Mouse (Mus musculus) megakaryocyte-erythroid progenitor cell, adult 5-6 weeks (primary cell): ENCODE results near the gene Rhbdd2. TPM values are rescaled to one million over a fixed set of nuclear protein-coding genes. Genes with fewer than 3 reads are reported as not detected.

Experiments
- ATAC-seq: replicated peaks from 2 replicates; pipeline ENCODE4 v1.8.0; 2016; ENCODE audit warnings: mild to moderate bottlenecking, inconsistent platforms; ENCODE audit not compliant: severe bottlenecking, poor library complexity, low FRiP score, low TSS enrichment
- total RNA-seq, 2 experiments: library from RNA; stranded (forward) in 1 of 2; stranded (reverse) in 1 of 2; fragments of 200-1000, 215-1000 nt in 1 of 2; fragments of >200 nt in 1 of 2; fragmentation: Nextera tagmentation in 1 of 2; gene quantifications; 2 replicates each; pipeline ENCODE4 v1.2.3; 2014 to 2017

Rhbdd2 gene
- total RNA-seq, 2 experiments from 2014 or later = 9.5 to 25.2 TPM

- ATAC-seq = peak; percentile 82
Measured at GRCm38 (mm10) chr5:135642686-135643551, 10.5 kb downstream of the Rhbdd2 start.

- no peak for ATAC-seq
Measured at GRCm38 (mm10) chr5:135643552-135643842, 11.1 kb downstream of the Rhbdd2 start.

DNA sequence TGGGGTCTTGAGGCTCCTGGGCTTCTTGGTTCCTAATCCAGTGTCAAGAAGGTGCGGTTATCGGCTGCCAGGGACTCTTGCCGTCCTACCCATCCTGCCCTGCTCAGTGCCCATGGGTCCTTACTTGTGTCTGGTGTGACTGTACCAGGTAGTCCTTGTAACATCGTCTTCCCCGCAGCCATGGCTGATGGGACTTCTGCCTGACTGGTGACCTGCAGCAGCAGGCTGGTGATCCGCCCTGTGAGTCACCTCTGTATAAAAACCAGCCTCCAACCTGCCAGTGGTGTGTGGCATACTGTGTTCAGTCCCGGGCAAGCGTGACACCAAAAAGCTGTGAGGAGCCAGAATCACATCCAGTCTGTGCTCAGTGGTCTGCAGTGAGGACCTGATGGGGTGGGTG, 11.5 kb downstream of the Rhbdd2 start:
- ATAC-seq = no peak

GRCm38 (mm10) chr5:135645330-135645729, 12.9 kb downstream of the Rhbdd2 start:
- no peak for ATAC-seq

GRCm38 (mm10) chr5:135646038-135646437, 13.6 kb downstream of the Rhbdd2 start:
- no peak for ATAC-seq

- ATAC-seq = no peak; the same call in 1 of the 2 replicates
Measured at GRCm38 (mm10) chr5:135648461-135649308, 16.3 kb downstream of the Rhbdd2 start.

- ATAC-seq = no peak
Measured at GRCm38 (mm10) chr5:135649309-135649633, 16.9 kb downstream of the Rhbdd2 start.

DNA sequence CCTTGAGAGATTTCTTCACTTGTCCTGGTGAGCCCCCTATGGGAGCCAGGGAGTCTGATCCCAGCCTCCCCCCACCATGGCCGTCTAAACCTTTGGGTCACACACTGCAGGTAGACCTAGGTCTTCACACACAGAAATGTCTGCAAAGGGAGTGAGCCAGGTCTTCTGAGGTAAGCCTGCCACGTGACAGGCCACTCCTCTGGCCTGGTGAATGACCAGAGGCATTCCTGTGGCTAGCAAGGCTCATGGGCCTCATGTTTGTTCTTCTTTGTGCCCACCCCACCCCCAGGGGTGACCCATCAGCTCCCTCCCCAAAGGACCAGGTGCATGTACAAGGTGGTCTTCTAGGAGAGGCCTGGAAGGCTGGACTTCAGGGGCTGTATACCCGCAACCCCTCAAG, 19.1 kb downstream of the Rhbdd2 start:
- no peak for ATAC-seq

DNA sequence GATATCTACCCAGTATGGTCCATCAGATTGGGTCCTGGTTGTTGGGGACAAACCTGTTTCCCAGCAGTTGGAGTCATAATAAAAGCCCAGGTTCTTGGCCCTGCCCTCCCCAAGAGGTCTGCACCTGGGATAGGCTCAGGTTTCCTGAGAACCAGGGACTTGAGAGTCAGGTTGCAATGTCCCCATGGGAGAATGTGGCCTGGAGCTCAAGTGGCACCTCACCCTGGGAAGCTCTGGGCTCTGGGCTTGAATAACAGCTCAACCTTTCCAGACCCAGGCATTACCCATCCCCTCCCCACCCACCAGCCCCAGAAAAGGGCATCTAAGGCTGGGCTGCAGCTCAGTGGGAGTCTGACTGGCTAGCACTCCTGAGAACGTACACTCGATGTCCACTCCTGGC, 20.8 kb downstream of the Rhbdd2 start:
- ATAC-seq = no peak

DNA sequence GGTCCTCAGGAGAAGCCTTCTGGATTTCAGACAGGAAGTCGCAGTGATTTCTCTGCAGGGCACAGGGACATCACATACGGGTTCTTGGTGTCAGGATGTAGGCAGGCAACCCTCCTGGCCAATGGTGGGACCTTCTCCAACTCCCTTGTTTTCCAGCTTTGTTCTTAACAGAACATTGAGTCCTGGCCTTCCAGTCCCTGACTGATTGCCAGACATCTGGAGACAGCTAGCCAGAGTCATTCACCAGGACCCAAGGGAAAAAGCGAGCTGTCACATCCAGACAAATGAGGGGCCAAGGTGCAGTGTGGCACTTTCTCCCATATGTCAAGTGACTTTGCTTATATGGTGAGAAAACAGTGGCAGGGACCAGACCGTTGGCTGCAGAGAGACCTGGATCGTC, 23.6 kb downstream of the Rhbdd2 start:
- ATAC-seq = no peak

DNA sequence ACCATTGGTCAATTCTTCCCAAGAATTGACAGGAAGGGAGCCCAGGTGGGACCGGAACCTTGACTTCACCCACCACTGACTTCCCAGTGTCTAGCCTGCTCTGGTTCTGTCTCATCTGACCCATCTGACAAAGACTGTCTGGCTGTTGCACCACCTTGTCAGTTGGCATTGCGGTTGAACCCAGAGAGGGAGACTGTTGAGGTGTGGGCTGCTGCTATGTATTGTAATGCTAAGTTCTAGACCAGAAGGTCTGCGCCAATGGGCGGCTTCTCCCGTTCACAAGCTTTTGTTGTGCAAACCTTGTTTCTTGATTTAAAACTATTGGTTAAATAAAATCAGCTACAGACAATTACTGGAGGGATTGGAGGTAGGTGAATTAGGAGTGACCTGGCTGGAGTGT, 24.7 kb downstream of the Rhbdd2 start:
- no peak for ATAC-seq

GRCm38 (mm10) chr5:135657703-135658373, 25.4 kb downstream of the Rhbdd2 start:
- ATAC-seq = peak; percentile 85

DNA sequence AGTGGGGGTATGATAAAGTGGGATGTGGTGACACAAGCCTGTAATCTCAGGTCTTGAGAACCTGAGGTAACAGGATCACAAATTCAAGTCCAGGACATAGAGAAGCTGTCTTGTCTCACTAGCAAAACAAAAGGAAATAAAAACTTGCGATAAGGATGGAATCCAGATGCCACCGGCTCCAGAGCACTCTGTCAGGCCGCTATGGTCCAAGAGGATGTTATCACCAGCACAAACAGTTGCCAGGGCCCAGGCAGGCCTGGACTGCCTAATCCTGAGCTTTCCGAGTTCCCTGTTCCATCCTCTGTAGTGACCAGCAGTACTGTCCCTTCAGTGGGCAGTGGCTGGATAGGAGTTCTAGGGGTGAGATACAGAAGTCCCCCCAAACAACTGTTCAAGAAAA, 27.5 kb downstream of the Rhbdd2 start:
- no peak for ATAC-seq

DNA sequence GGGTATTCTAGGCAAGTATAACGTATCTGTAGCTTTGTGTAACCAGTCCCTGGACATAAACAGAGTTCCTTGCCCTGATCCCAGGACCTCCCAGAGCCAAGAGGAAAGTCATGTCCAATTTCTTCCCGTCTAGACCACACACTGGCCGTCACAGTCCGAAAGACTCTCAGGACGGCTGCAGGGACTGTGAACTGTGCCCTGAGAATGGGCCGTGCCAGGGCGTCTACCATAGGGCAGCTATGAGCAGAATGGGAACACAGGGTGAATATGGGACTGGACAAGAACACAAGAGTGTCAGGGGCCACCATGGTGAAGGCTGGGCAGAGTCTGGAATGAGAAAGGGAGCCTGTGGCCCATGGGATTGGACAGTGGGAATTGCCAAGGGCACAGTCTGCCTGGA, 28.1 kb downstream of the Rhbdd2 start:
- no peak for ATAC-seq

DNA sequence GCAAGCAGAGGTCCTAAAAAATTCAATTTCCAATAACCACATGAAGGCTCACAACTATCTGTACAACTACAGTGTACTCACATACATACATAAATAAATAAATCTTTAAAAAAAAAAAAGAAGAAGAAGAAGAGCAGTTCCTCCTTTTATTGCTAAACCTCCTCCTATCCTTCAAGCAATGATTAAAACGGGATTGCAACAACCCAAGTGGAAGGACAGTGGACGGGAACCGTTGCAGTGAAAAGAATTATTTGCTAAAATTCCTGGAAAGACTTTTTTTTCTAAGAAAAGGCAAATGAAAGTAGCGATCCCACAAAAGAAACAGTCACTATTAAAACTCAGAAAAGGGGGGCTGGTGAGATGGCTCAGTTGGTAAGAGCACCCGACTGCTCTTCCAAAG, 34.5 kb downstream of the Rhbdd2 start:
- ATAC-seq = no peak

- no peak for ATAC-seq
Measured at GRCm38 (mm10) chr5:135668071-135668470, 35.7 kb downstream of the Rhbdd2 start.

GRCm38 (mm10) chr5:135669741-135670275, 37.4 kb downstream of the Rhbdd2 start, which contains the start of gene Por:
Gene Por (plus strand): TSS chr5:135670033.
- ATAC-seq = peak; percentile 98

- no peak for ATAC-seq
Measured at GRCm38 (mm10) chr5:135670881-135671280, 38.5 kb downstream of the Rhbdd2 start.

- ATAC-seq = no peak
Measured at GRCm38 (mm10) chr5:135672509-135672908, 40.1 kb downstream of the Rhbdd2 start.

GRCm38 (mm10) chr5:135672980-135673379, 40.6 kb downstream of the Rhbdd2 start:
- no peak for ATAC-seq
